Mouse (Mus musculus): ENCODE data around the gene Ifnar2. TPM values are rescaled to one million over a fixed set of nuclear protein-coding genes. Genes with fewer than 3 reads are reported as not detected.
A peak's percentile ranks its signal among the peaks of the same experiment; 100 is the strongest.

Ifnar2 gene
- polyA plus RNA-seq, 2 experiments from 2014 or later = 45.8 to 48.2 TPM

- no peak for ATAC-seq
Observed at GRCm38 (mm10) chr16:91359531-91359930, 13.1 kb upstream of the Ifnar2 start.

GRCm38 (mm10) chr16:91360162-91360561 lies 12.4 kb upstream of the Ifnar2 start:
- no peak for ATAC-seq

- no peak for ATAC-seq
Observed at GRCm38 (mm10) chr16:91362006-91362405, 10.6 kb upstream of the Ifnar2 start.

GRCm38 (mm10) chr16:91362616-91363272 lies 9.8 kb upstream of the Ifnar2 start:
- ATAC-seq = no peak

- no peak for ATAC-seq
Observed at GRCm38 (mm10) chr16:91363483-91363882, 9.1 kb upstream of the Ifnar2 start.

GRCm38 (mm10) chr16:91366567-91366966 lies 6.0 kb upstream of the Ifnar2 start:
- peak; percentile 95 for ATAC-seq

- ATAC-seq = peak; percentile 64
Observed at GRCm38 (mm10) chr16:91367066-91367465, 5.5 kb upstream of the Ifnar2 start.

- ATAC-seq = peak; percentile 59
Observed at GRCm38 (mm10) chr16:91373473-91374252, 1.1 kb downstream of the Ifnar2 start.

GRCm38 (mm10) chr16:91374253-91374634 lies 1.7 kb downstream of the Ifnar2 start:
- ATAC-seq = peak; percentile 46

- ATAC-seq = no peak
Observed at GRCm38 (mm10) chr16:91376701-91377100, 4.1 kb downstream of the Ifnar2 start.

- no peak for ATAC-seq
Observed at GRCm38 (mm10) chr16:91378431-91378986, 5.9 kb downstream of the Ifnar2 start.

GRCm38 (mm10) chr16:91378991-91379390 lies 6.4 kb downstream of the Ifnar2 start:
- ATAC-seq = no peak

- ATAC-seq = no peak
Observed at GRCm38 (mm10) chr16:91379412-91379811, 6.8 kb downstream of the Ifnar2 start.

- ATAC-seq = no peak
Observed at GRCm38 (mm10) chr16:91380151-91380550, 7.6 kb downstream of the Ifnar2 start.

- no peak for ATAC-seq
Observed at GRCm38 (mm10) chr16:91381606-91382005, 9.0 kb downstream of the Ifnar2 start.

GRCm38 (mm10) chr16:91382261-91382790 lies 9.7 kb downstream of the Ifnar2 start:
- no peak for ATAC-seq

- ATAC-seq = no peak
Observed at GRCm38 (mm10) chr16:91384221-91384620, 11.6 kb downstream of the Ifnar2 start.

GRCm38 (mm10) chr16:91385621-91386020 lies 13.0 kb downstream of the Ifnar2 start:
- ATAC-seq = no peak

GRCm38 (mm10) chr16:91386419-91387120 lies 14.0 kb downstream of the Ifnar2 start:
- ATAC-seq = no peak

- ATAC-seq = no peak
Observed at GRCm38 (mm10) chr16:91387121-91387486, 14.5 kb downstream of the Ifnar2 start.

GRCm38 (mm10) chr16:91390100-91390499 lies 17.5 kb downstream of the Ifnar2 start:
- peak; percentile 57 for ATAC-seq

- no peak for ATAC-seq
Observed at GRCm38 (mm10) chr16:91391421-91391820, 18.8 kb downstream of the Ifnar2 start, which contains the start of gene Gm21970. TSS of gene Gm21970 (plus strand) at chr16:91391721.
